Mouse (Mus musculus) left cerebral cortex, adult 6 months (tissue): ENCODE measurements around the gene Mcm10. TPM values are rescaled to one million over a fixed set of nuclear protein-coding genes. Genes with fewer than 3 reads are reported as not detected.

Experiments
- long read RNA-seq, 2 experiments: library from polyadenylated mRNA; unstranded; transcript quantifications; one replicate each; pipeline ENCODE4 v2.0.0; 2019 to 2020
- polyA plus RNA-seq: library from polyadenylated mRNA; unstranded; fragments of <200 nt; fragmentation: Nextera tagmentation; gene quantifications from 2 replicates; pipeline ENCODE4 v1.2.3, GENCODE M21; 2021

Mcm10 gene
- 0.36 and 0.74 TPM in 2 replicates for polyA plus RNA-seq
- long read RNA-seq, experiment 1 = 0 reads
- long read RNA-seq, experiment 2 = 0 reads

GRCm38 (mm10) chr2:5012491-5013324 is at the start of gene Mcm10:
Gene Mcm10, minus strand, starts transcription at chr2:5012791.

GRCm38 (mm10) chr2:4975807-4976206 is 36.8 kb downstream of the Mcm10 start, which contains the start of gene Ucma:
Gene Ucma, plus strand, starts transcription at chr2:4976122.

Other genes starting within 250 kb of the Mcm10 start
- gene Sephs1, start 131.2 kb downstream of the Mcm10 start, polyA plus RNA-seq = 7.6 and 9.1 TPM in 2 replicates
- gene Phyh, start 93.8 kb downstream of the Mcm10 start, polyA plus RNA-seq = 189 and 196 TPM in 2 replicates
- 1.9 and 3.8 TPM in 2 replicates for gene Ucma, start 36.7 kb downstream of the Mcm10 start, polyA plus RNA-seq
- gene Optn, start 51.3 kb upstream of the Mcm10 start, polyA plus RNA-seq = 7.6 and 10.4 TPM in 2 replicates
- 6.8 and 12.9 TPM in 2 replicates for gene Ccdc3, start 125.0 kb upstream of the Mcm10 start, polyA plus RNA-seq